In the genomic region with DNA sequence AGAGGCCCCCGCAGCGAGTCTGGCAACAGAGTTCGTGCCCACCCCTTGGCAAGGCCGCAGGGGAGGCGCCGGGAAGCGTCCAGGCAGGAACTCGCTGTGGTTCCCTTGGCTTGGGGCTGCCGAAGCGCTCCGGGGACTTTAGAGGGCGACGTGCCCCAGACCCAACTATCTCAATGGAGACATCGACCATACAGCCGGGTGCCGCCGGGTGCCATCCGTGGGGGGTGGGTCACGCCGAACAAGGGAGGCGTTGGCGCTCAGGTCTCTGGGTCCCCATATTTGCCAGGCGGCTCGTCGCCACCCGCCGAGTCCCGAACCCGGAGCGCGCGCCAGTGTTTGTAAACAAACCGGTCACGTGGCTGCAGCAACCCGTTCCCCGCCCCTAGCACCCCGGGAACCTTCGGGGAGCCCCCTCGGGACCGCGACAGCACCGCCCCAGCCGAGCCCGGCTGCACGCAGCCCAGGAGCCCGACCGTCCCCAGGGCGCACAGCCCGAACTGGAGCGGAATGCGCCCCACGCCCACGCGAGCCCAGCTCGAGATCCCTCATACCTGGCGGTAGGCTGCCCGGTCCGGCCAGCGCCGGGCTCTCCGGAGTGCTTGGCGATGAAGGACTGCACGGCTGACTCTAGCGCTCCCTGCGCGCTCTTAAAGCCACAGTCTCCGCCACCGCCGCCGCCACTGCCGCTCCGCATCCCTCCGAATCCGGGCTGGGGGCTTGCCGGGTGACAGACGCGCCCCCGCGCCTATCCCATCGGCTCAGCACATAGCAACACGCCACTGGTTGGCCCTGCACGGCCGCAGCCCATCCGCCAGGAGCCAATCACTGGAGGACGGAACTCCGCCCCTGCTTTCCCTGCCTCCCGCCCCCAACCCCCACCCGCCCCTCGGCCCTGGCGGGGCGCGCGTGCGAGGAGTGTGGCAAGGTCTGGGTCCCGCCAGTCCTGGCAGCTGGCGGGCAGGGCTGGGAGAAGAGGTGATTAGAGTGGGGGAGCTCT, we compare ENCODE assay signal across 8 mouse cellular contexts. TPM values are rescaled to one million over a fixed set of nuclear protein-coding genes. Genes with fewer than 3 reads are reported as not detected.
DNase-seq lines count a peak whose midpoint lies in the region; ATAC-seq lines count a peak whose summit lies in the region.

A gene (minus strand): TSS at position 667 of the 997 bp plus-strand sequence.

- peak within 1 kb of the TSS; percentile 100 for H3K4me3 ChIP-seq in intestine, embryonic 16.5 days (ENCODE audit: low read length)
- H3K4me3 ChIP-seq in midbrain, embryonic 10.5 days, result peak within 1 kb of the TSS; percentile 96

- intact Hi-C loops in left cerebral cortex, postnatal 36 days (cut with DNase I), result loop anchor here (5.0 to 10.0 kb wide), 2 partner anchors 99 to 236 kb away; a partner anchor contains a TSS

- peak; percentile 99 for ATAC-seq in intestine, embryonic 16.5 days

- H3K36me3 ChIP-seq in intestine, embryonic 16.5 days (ENCODE audit: control insufficient read depth, insufficient read depth, low read length), result no peaks in the 10 kb centered on the region
- no peaks in the 10 kb centered on the region for H3K36me3 ChIP-seq in midbrain, embryonic 10.5 days

- no peaks in the 10 kb centered on the region for H3K9me3 ChIP-seq in intestine, embryonic 16.5 days (ENCODE audit: control insufficient read depth, low read length)
- no peaks in the 10 kb centered on the region for H3K9me3 ChIP-seq in midbrain, embryonic 10.5 days (replicated peaks)

- H3K27ac ChIP-seq in intestine, embryonic 16.5 days (ENCODE audit: low read length), result peak within 1 kb of the TSS; percentile 96
- H3K27ac ChIP-seq in midbrain, embryonic 10.5 days (replicated peaks), result peak within 1 kb of the TSS; percentile 90

- peak within 1 kb of the TSS; percentile 89 for H3K9ac ChIP-seq in intestine, embryonic 16.5 days (ENCODE audit: low read depth, low read length)

- DNase-seq in adrenal gland, adult 2 months, result peak; percentile 99
- DNase-seq in embryo, embryonic 11 days, result peak; percentile 97
- DNase-seq in gastrocnemius, postnatal 4 days (ENCODE audit: low spot score in 2 of 2), result peak; percentile 91 to 96
- DNase-seq in left cerebral cortex, postnatal 36 days (ENCODE audit: low spot score in 2 of 2), result peak; percentile 97
- DNase-seq in midbrain, embryonic 10.5 days (ENCODE audit: low spot score), result peak; percentile 98
- DNase-seq in right cerebral cortex, postnatal 36 days (ENCODE audit: low spot score in 2 of 2), result peak; percentile 98
- DNase-seq in urinary bladder, postnatal 4 days (ENCODE audit: low spot score in 2 of 2), result peak; percentile 95 to 96

- peak within 1 kb of the TSS; percentile 78 for H3K4me2 ChIP-seq in intestine, embryonic 16.5 days (ENCODE audit: low read depth, low read length)

- peaks cover 30% of the 10 kb centered on the region for H3K4me1 ChIP-seq in intestine, embryonic 16.5 days (ENCODE audit: control insufficient read depth, insufficient read depth, low read length)
- H3K4me1 ChIP-seq in midbrain, embryonic 10.5 days, result peaks cover 68% of the 10 kb centered on the region

- under 1% methylated on average over 96 of the region's 96 CpGs for WGBS in intestine, embryonic 16.5 days
- WGBS in midbrain, embryonic 10.5 days, result under 1% methylated on average over 95 of the region's 96 CpGs

- H3K27me3 ChIP-seq in intestine, embryonic 16.5 days (replicated peaks; ENCODE audit: control insufficient read depth, insufficient read depth, low read length), result no peaks in the 10 kb centered on the region
- H3K27me3 ChIP-seq in midbrain, embryonic 10.5 days (ENCODE audit: low read depth, poor library complexity, severe bottlenecking), result peaks cover 14% of the 10 kb centered on the region

RNA-seq across cellular contexts. Expression of the gene that starts here (rescaled TPM):
- total RNA-seq in adrenal gland, adult 2 months (2021), result 10 to 100 TPM; 21.6 to 32.2 TPM
- 13.1 and 16.2 TPM in 2 replicates for polyA plus RNA-seq in adrenal gland, adult 2 months (2012; rRNA removed)
- 10 to 100 TPM; 12.5 to 13.0 TPM for total RNA-seq in gastrocnemius, postnatal 4 days (2021)
- polyA plus RNA-seq in intestine, embryonic 16.5 days (2015; fragmentation: Nextera tagmentation; extraction: Ambion mirVana), result 7.5 and 8.6 TPM in 2 replicates
- 10 to 100 TPM; 47.5 to 52.3 TPM for total RNA-seq in left cerebral cortex, postnatal 36 days (2021)
- 3.0 and 4.4 TPM in 2 replicates for polyA plus RNA-seq in midbrain, embryonic 10.5 days (2016; fragmentation: Nextera tagmentation; extraction: Ambion mirVana)

Comparison
In these comparisons a context has a peak if more than half of its experiments do, and no peak if none do; other contexts are left out.
1. Peak in every context shown above with its lines: DNase-seq, ATAC-seq, H3K4me3 ChIP-seq and H3K27ac ChIP-seq.